Mouse (Mus musculus): ENCODE results near the gene Lrmda.

DNA sequence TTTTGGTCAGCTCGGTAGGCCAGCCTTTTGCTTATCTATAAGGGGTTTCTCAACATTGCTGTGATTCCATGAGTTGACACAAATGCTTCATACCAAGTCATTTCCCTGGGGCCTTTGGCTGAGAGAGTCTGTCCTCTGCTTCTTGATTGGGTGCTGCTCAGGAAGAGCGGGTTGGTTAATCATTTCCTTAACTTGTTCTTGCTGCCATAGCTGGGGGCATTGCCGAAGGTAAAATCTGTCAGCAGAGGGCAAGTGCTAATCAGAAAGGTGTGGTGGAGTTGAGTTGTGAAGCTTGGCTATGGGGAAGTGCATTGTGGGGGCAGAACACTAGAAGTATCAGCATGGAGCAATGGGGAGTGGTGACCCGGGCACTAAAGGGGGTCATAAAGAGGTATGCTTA is 106.8 kb downstream of the Lrmda start:
- no peak for TF ChIP-seq CTCF (conservative IDR thresholded peaks at IDR 0.05; ENCODE audit: low read length)
- TF ChIP-seq NANOG (IDR thresholded peaks at IDR 0.05; ENCODE audit: borderline replicate concordance, low read length), result no peak
- no peak for TF ChIP-seq POU5F1 (IDR thresholded peaks at IDR 0.05; ENCODE audit: borderline replicate concordance, low read length)
